Mouse (Mus musculus) layer of hippocampus, postnatal 14 days (tissue): Measurements from ENCODE around the gene Zscan4c. TPM values are rescaled to one million over a fixed set of nuclear protein-coding genes. Genes with fewer than 3 reads are reported as not detected.
"Not testable (repeated sequence)": the region's sequence is repeated elsewhere in the genome, so short reads cannot be mapped to it uniquely, and the experiment has no call there.

ENCODE experiments used
- DNase-seq, 2 experiments: peaks; one replicate each; pipeline ENCODE4 v3.0.0; 2021 to 2022; ENCODE audit warnings: low spot score in 2 of 2, mixed read lengths in 1 of 2
- long read RNA-seq, 2 experiments: library from polyadenylated mRNA; stranded (forward); transcript quantifications; one replicate each; pipeline ENCODE4 v2.0.0; 2021
- microRNA-seq, 2 experiments: library from miRNA; unstranded; fragments of <30 nt; microRNA quantifications; one replicate each; pipeline ENCODE4 v1.2.0; 2021
- total RNA-seq, 2 experiments: library from RNA; stranded (reverse); gene quantifications; 2 replicates each; pipeline ENCODE4 v1.2.3; 2021

The Zscan4c gene
- not detected for total RNA-seq
- long read RNA-seq, experiment 1: 0 reads
- long read RNA-seq, experiment 2: 0 reads

DNA sequence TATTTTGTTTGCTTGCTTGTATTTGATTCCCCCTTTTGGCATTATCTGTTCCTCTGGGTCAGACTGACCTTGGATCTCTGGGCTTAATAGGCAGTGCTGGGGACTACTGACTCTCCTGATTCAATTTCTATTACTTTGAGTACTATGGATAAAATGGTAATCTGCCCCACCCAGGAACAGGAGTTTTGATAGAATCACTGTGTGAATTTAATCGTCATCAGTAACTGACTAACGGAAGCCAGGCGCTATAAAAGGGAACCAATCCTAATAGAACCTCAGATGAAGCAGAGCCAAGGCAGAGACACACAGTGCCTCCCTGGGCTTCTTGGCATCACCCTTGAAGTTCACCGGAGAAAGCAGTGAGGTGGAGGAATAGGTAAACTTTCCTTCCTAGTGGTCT, at the start of gene Zscan4c:
TSS of gene Zscan4c (plus strand) at position 301 of the 400 bp plus-strand sequence.
- not testable (repeated sequence) for DNase-seq

Small RNA genes within 50 kb of the gene (microRNA-seq; reads per million reads assigned to microRNA genes)
- gene Mir297-1: 0 reads per million in 2 experiments

Other genes starting within 250 kb of the Zscan4c start
- not detected for gene Zscan4b, start 100.7 kb upstream of the Zscan4c start, total RNA-seq
- gene Zscan4-ps1, start 63.9 kb downstream of the Zscan4c start, total RNA-seq: not detected
- gene Zscan4d, start 160.4 kb downstream of the Zscan4c start, total RNA-seq: not detected